Mouse (Mus musculus) limb, embryonic 10.5 days (tissue): ENCODE results near the gene Rbms1. TPM values are rescaled to one million over a fixed set of nuclear protein-coding genes. Genes with fewer than 3 reads are reported as not detected.

Source experiments
- DNase-seq: peaks from one replicate; pipeline ENCODE4 v3.0.0-alpha.2; 2017; ENCODE audit warnings: low spot score
- H3K27ac ChIP-seq: fragments of 300-500 bp; sonication (generic); 2 replicates; pipeline ENCODE4 v1.5.1; 2016; ENCODE audit warnings: mild to moderate bottlenecking
- H3K27me3 ChIP-seq: fragments of 300-500 bp; sonication (generic); 2 replicates; pipeline ENCODE4 v1.6.1; 2016; ENCODE audit warnings: low read depth, mild to moderate bottlenecking; ENCODE audit not compliant: poor library complexity, severe bottlenecking
- H3K36me3 ChIP-seq: fragments of 300-500 bp; sonication (generic); 2 replicates; pipeline ENCODE4 v1.6.1; 2016; ENCODE audit warnings: mild to moderate bottlenecking, moderate library complexity
- H3K4me1 ChIP-seq: fragments of 300-500 bp; sonication (generic); 2 replicates; pipeline ENCODE4 v1.6.1; 2016
- H3K4me3 ChIP-seq: fragments of 300-500 bp; sonication (generic); 2 replicates; pipeline ENCODE4 v1.5.1; 2016; ENCODE audit warnings: mild to moderate bottlenecking, moderate library complexity
- H3K9me3 ChIP-seq: fragments of 300-500 bp; sonication (generic); replicated peaks from 2 replicates; pipeline ENCODE4 v1.6.1; 2016; ENCODE audit warnings: mild to moderate bottlenecking
- WGBS: fragments of 180-500 bp; shearing (Covaris S2); methylation state at CpG from one replicate; pipeline ENCODE4 v1.1.7; 2016; 5-methylcytosine and 5-hydroxymethylcytosine counted together
- polyA plus RNA-seq: library from polyadenylated mRNA; unstranded; fragments of >200 nt; fragmentation: Nextera tagmentation; extraction: Ambion mirVana; gene quantifications from 2 replicates; pipeline ENCODE4 v1.2.1, GENCODE M21; 2016

The Rbms1 gene
- polyA plus RNA-seq, 1 experiment from 2014 or later = 124 TPM

- Histone ChIP-seq H3K4me3 (no peak overlapping the region), H3K27me3 (no peaks in the 10 kb centered on the region), H3K9me3 (no peaks in the 10 kb centered on the region), H3K36me3 (no peaks in the 10 kb centered on the region), H3K27ac (no peak overlapping the region), H3K4me1 (peaks cover 38% of the 10 kb centered on the region)
- 77% methylated on average over 6 of the region's 6 CpGs for WGBS
- no peak for DNase-seq
Observed at GRCm38 (mm10) chr2:60910820-60911219, 52.2 kb downstream of the Rbms1 start.

DNA sequence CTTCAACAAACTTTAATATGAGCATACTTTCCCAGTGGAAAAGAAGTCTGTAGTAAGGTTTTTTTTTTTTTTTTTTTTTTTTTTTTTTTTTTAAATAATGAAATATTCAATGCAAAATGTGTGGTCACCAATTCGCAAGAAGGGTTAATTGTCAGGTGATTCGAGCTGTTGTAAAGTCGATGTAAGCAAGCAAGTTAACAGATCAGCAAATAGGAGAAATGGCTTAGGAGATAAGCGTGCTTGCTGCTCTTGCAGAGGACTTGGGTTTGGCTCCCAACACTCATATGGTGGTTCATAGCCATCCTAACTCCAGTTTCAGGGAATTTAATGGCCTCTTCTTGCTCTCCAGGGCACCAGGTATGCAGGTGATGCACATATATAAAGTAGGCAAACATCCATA lies 54.4 kb downstream of the Rbms1 start:
- WGBS = 91% methylated on average over 4 of the region's 4 CpGs
- peaks cover 30% of the 10 kb centered on the region for H3K4me1 ChIP-seq
- H3K27me3 ChIP-seq = no peaks in the 10 kb centered on the region

DNA sequence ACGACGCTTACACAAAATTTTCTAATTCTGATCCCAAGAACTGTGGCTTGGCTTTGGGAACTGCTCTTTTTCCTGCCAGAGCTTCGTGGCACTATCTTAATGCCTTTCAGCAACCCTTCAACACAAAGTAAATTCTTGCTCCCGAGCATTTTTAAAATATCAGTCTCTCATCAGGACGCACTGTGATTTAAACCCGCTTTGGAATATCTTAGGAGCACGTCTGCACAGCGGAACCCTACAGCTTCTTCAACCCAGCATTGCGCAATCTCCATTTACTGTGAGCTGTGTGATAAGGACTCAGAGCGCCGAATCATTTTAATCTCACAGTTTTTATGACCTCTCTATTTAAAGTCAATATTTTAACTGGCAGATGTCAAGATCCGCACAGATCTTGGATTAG lies 54.9 kb downstream of the Rbms1 start:
- Histone ChIP-seq H3K4me3 (no peak overlapping the region), H3K27me3 (no peaks in the 10 kb centered on the region), H3K9me3 (no peaks in the 10 kb centered on the region), H3K4me1 (peaks cover 26% of the 10 kb centered on the region), H3K27ac (no peak overlapping the region), H3K36me3 (no peaks in the 10 kb centered on the region)
- WGBS = 91% methylated on average over 12 of the region's 12 CpGs
- DNase-seq = no peak

More for the DNA sequence above, 54.4 kb downstream of the Rbms1 start:
- H3K36me3 ChIP-seq = no peaks in the 10 kb centered on the region
- H3K4me3 ChIP-seq = no peak overlapping the region
- no peak overlapping the region for H3K27ac ChIP-seq
- no peaks in the 10 kb centered on the region for H3K9me3 ChIP-seq
- no peak for DNase-seq

DNA sequence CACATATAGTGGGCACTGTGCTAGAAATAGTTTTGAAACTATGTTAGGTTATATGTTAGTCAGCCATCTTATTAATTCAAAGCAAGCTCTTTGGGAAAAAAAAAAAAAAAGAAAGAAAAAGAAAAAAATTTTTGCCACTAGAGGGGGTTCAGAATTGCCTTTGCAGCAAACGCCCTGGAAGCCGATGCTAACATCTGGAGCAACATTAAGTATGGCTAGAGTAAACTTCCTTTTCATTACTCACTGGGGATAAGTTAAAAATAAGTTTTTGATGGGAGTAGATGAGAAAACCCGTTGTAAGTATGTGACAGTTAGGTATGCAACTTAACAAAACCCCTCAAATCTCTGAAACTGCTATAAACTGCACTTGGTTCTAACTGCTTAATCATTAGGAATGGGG lies 57.7 kb downstream of the Rbms1 start:
- WGBS = 36% methylated on average over 3 of the region's 3 CpGs
- no peaks in the 10 kb centered on the region for H3K9me3 ChIP-seq
- DNase-seq = no peak
- no peak overlapping the region for H3K4me3 ChIP-seq
- peak overlapping the region; percentile 56; the same call in 1 of the 2 replicates for H3K27ac ChIP-seq
- H3K36me3 ChIP-seq = no peaks in the 10 kb centered on the region
- no peaks in the 10 kb centered on the region for H3K27me3 ChIP-seq
- peaks cover 11% of the 10 kb centered on the region; the same call in 1 of the 2 replicates for H3K4me1 ChIP-seq

- H3K27me3 ChIP-seq = no peaks in the 10 kb centered on the region
- H3K4me3 ChIP-seq = no peak overlapping the region
- WGBS = 89% methylated on average over 5 of the region's 5 CpGs
- peaks cover 11% of the 10 kb centered on the region; the same call in 1 of the 2 replicates for H3K4me1 ChIP-seq
- no peak for DNase-seq
- no peak overlapping the region for H3K27ac ChIP-seq
- no peaks in the 10 kb centered on the region for H3K9me3 ChIP-seq
- H3K36me3 ChIP-seq = no peaks in the 10 kb centered on the region
Observed at GRCm38 (mm10) chr2:60904141-60904540, 58.9 kb downstream of the Rbms1 start.

- 86% methylated on average over 7 of the region's 7 CpGs for WGBS
- H3K9me3 ChIP-seq = no peaks in the 10 kb centered on the region
- no peaks in the 10 kb centered on the region for H3K36me3 ChIP-seq
- H3K4me1 ChIP-seq = peaks cover 11% of the 10 kb centered on the region; the same call in 1 of the 2 replicates
- no peak for DNase-seq
- H3K27me3 ChIP-seq = no peaks in the 10 kb centered on the region
- H3K4me3 ChIP-seq = no peak overlapping the region
- H3K27ac ChIP-seq = no peak overlapping the region
Observed at GRCm38 (mm10) chr2:60903535-60903934, 59.5 kb downstream of the Rbms1 start.

- Histone ChIP-seq H3K27ac (no peak overlapping the region), H3K27me3 (no peaks in the 10 kb centered on the region), H3K36me3 (no peaks in the 10 kb centered on the region), H3K4me1 (peaks cover 11% of the 10 kb centered on the region; the same call in 1 of the 2 replicates), H3K4me3 (no peak overlapping the region), H3K9me3 (no peaks in the 10 kb centered on the region)
- no peak for DNase-seq
- 76% methylated on average over 6 of the region's 6 CpGs for WGBS
Observed at GRCm38 (mm10) chr2:60902446-60903137, 60.4 kb downstream of the Rbms1 start.

DNA sequence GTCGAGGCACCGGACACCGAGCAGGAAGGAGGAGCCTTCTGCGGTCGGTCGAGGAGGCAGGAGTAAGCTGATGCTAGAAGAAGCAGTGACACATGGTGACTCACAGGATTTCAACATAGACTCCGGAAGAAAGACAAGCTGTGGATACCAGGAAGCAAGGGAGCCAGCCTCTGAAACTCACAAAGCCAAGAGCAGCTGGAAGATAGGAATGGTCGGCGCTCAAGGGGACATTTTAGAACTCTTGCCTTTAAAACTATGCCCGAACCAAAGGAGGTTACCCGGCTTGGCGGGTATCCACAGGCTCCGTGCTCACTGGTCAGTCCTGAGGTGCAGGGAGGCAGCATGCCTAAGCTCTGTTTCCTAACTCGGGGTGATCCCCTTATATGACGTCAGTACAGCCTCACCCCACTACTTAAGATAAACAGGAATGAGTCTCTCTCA lies 61.5 kb downstream of the Rbms1 start:
- WGBS = 85% methylated on average over 15 of the region's 15 CpGs
- H3K27ac ChIP-seq = 0 out of 2 replicates have a peak overlapping the region, but pooled peaks have one; percentile 9
- H3K4me1 ChIP-seq = peaks cover 11% of the 10 kb centered on the region; the same call in 1 of the 2 replicates
- H3K4me3 ChIP-seq = no peak overlapping the region
- no peaks in the 10 kb centered on the region for H3K9me3 ChIP-seq
- H3K27me3 ChIP-seq = no peaks in the 10 kb centered on the region
- DNase-seq = no peak
- H3K36me3 ChIP-seq = no peaks in the 10 kb centered on the region

DNA sequence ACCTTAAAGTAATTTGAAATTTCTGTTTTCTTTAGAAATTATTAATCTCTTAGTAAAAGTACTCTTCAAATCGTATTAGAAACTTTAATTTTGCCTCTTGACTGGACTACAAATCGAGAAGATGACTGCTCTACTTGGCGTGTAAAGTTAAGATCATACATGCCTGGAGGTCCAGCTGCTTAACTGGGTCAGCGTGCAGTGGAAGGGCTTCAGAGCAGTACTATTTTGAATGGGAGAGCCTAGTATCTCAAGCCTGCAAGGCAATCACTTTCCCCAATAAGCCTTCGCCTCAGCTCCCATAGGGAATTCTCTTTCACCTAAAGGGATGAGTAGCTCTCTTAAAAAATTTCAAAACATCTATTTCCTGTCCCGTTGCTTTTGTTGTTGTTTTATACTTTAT lies 62.0 kb downstream of the Rbms1 start:
- Histone ChIP-seq H3K27ac (no peak overlapping the region), H3K4me3 (no peak overlapping the region), H3K4me1 (peaks cover 11% of the 10 kb centered on the region; the same call in 1 of the 2 replicates), H3K27me3 (no peaks in the 10 kb centered on the region), H3K9me3 (no peaks in the 10 kb centered on the region), H3K36me3 (no peaks in the 10 kb centered on the region)
- 92% methylated on average over 6 of the region's 6 CpGs for WGBS
- no peak for DNase-seq

DNA sequence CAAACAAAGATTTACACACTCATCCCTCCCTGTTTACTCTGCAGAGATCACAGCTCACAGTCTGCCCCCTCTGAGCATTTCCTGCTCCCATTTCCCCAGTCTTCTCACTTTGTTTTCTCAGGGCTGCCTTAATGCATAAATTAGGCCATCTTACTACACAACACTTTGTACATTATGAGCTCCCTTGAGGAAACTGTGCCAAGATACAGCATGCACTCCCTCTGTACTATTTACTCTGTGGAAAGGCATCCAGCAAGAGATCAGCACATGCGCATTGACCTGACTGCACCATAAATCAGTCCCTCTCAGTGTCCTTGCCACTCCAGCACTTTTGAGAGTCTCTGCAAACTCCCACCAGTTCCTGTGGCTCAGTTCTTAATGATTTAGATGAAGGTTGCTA lies 70.0 kb downstream of the Rbms1 start:
- Histone ChIP-seq H3K27me3 (no peaks in the 10 kb centered on the region), H3K4me3 (no peak overlapping the region), H3K27ac (no peak overlapping the region), H3K9me3 (no peaks in the 10 kb centered on the region), H3K4me1 (peaks cover 8% of the 10 kb centered on the region; the same call in 1 of the 2 replicates), H3K36me3 (no peaks in the 10 kb centered on the region)
- WGBS = 73% methylated on average over 1 of the region's 1 CpGs
- no peak for DNase-seq

DNA sequence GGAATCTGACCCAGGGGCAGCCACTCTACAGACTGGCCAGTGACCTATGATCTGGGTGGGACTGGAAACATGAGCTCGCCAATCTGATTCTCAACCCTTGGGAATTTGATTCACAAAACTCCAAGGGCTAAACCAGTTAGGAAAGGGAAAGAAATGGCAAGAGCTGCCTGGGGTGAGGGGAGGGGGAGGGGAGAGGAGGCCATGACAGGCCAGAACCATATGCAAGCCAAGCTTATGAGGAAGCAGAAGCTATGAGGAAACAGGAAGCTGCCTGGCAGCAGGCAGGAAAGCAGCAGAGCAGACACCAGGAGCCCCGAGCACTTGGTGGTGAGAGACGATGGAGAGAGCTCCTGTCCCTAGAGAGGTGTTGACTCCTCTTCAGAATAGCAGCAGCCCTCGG lies 79.1 kb downstream of the Rbms1 start:
- H3K4me1 ChIP-seq = peaks cover 40% of the 10 kb centered on the region

DNA sequence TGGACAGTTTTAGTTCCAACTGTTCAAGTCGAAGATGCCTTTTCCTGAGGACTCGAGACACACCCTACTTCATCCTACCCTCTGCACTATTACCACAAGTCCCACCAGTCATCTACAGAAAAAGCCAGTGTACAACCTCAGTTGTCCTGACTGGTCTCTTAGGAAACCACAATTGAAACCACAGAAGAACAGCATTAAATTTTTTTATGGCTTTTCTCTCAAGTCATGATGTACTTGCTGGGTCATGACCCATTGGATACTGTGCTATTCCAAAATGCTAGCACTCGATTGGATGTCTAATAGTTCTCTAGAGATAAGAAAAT lies 80.0 kb downstream of the Rbms1 start:
- Histone ChIP-seq H3K4me1 (peaks cover 46% of the 10 kb centered on the region), H3K9me3 (no peaks in the 10 kb centered on the region), H3K27me3 (no peaks in the 10 kb centered on the region), H3K36me3 (peaks cover 6% of the 10 kb centered on the region), H3K4me3 (no peak overlapping the region), H3K27ac (no peak overlapping the region)
- no peak for DNase-seq
- 79% methylated on average over 3 of the region's 3 CpGs for WGBS

More for the DNA sequence above, 79.1 kb downstream of the Rbms1 start:
- Histone ChIP-seq H3K9me3 (no peaks in the 10 kb centered on the region), H3K27ac (peak overlapping the region; percentile 37), H3K4me3 (no peak overlapping the region), H3K36me3 (no peaks in the 10 kb centered on the region), H3K27me3 (no peaks in the 10 kb centered on the region)
- DNase-seq = no peak
- 21% methylated on average over 4 of the region's 4 CpGs for whole genome bisulfite sequencing

GRCm38 (mm10) chr2:60882202-60883042 lies 80.6 kb downstream of the Rbms1 start:
- no peak for DNase-seq
- Histone ChIP-seq H3K27ac (peak overlapping the region; percentile 99), H3K27me3 (no peaks in the 10 kb centered on the region), H3K4me3 (peak overlapping the region; percentile 97), H3K4me1 (peaks cover 50% of the 10 kb centered on the region), H3K9me3 (no peaks in the 10 kb centered on the region), H3K36me3 (peaks cover 6% of the 10 kb centered on the region)
- WGBS = 60% methylated on average over 5 of the region's 5 CpGs
